Mouse (Mus musculus) stomach, embryonic 15.5 days (tissue): Measurements from ENCODE around the gene Plekhm2. TPM values are rescaled to one million over a fixed set of nuclear protein-coding genes. Genes with fewer than 3 reads are reported as not detected.

ENCODE experiments used
- ATAC-seq: fragments of 200-750 bp; cut with Nextera tagmentation; 2 replicates; pipeline ENCODE4 v1.8.0; 2017; ENCODE audit warnings: low read depth, moderate number of reproducible peaks, moderate TSS enrichment; ENCODE audit not compliant: insufficient read depth, low FRiP score
- H3K27ac ChIP-seq: fragments of 300-500 bp; sonication (generic); 2 replicates; pipeline ENCODE4 v1.5.1; 2015; ENCODE audit warnings: mild to moderate bottlenecking, inconsistent platforms
- H3K27me3 ChIP-seq: fragments of 300-500 bp; sonication (generic); replicated peaks from 2 replicates; pipeline ENCODE4 v1.6.1; 2015; ENCODE audit warnings: inconsistent platforms
- H3K36me3 ChIP-seq: fragments of 300-500 bp; sonication (generic); 2 replicates; pipeline ENCODE4 v1.6.1; 2015; ENCODE audit warnings: inconsistent platforms
- H3K4me1 ChIP-seq: fragments of 300-500 bp; sonication (generic); 2 replicates; pipeline ENCODE4 v1.6.1; 2015; ENCODE audit warnings: inconsistent platforms
- H3K4me2 ChIP-seq: fragments of 300-500 bp; sonication (generic); 2 replicates; pipeline ENCODE4 v1.6.1; 2015; ENCODE audit warnings: mild to moderate bottlenecking, inconsistent platforms
- H3K4me3 ChIP-seq: fragments of 300-500 bp; sonication (generic); replicated peaks from 2 replicates; pipeline ENCODE4 v1.5.1; 2015; ENCODE audit warnings: inconsistent platforms
- H3K9ac ChIP-seq: fragments of 300-500 bp; sonication (generic); 2 replicates; pipeline ENCODE4 v1.6.1; 2015; ENCODE audit warnings: inconsistent platforms
- H3K9me3 ChIP-seq: fragments of 300-500 bp; sonication (generic); 2 replicates; pipeline ENCODE4 v1.6.1; 2016; ENCODE audit warnings: inconsistent platforms
- WGBS: fragments of 180-500 bp; shearing (Covaris S2); methylation state at CpG from one replicate; pipeline ENCODE4 v1.1.7; 2015; 5-methylcytosine and 5-hydroxymethylcytosine counted together
- polyA plus RNA-seq: library from polyadenylated mRNA; unstranded; fragments of >200 nt; fragmentation: Nextera tagmentation; extraction: Ambion mirVana; gene quantifications from 2 replicates; pipeline ENCODE4 v1.2.1, GENCODE M21; 2015

Plekhm2 gene
- polyA plus RNA-seq, 1 experiment from 2014 or later: 6.9 TPM

GRCm38 (mm10) chr4:141659739-141660138 lies 5.0 kb downstream of the Plekhm2 start:
- H3K9ac ChIP-seq: no peak overlapping the region
- no peak for ATAC-seq
- H3K4me1 ChIP-seq: peaks cover 11% of the 10 kb centered on the region; the same call in 1 of the 2 replicates
- no peak overlapping the region for H3K27ac ChIP-seq
- WGBS: 67% methylated on average over 4 of the region's 4 CpGs
- H3K36me3 ChIP-seq: peaks cover 3% of the 10 kb centered on the region; the same call in 1 of the 2 replicates
- H3K27me3 ChIP-seq: no peaks in the 10 kb centered on the region
- no peak overlapping the region for H3K4me2 ChIP-seq
- no peak overlapping the region for H3K4me3 ChIP-seq
- H3K9me3 ChIP-seq: no peaks in the 10 kb centered on the region

GRCm38 (mm10) chr4:141658846-141659484 lies 5.7 kb downstream of the Plekhm2 start:
- H3K9me3 ChIP-seq: no peaks in the 10 kb centered on the region
- H3K9ac ChIP-seq: no peak overlapping the region
- H3K4me2 ChIP-seq: no peak overlapping the region
- no peak for ATAC-seq
- H3K4me3 ChIP-seq: no peak overlapping the region
- WGBS: 93% methylated on average over 6 of the region's 6 CpGs
- H3K27me3 ChIP-seq: no peaks in the 10 kb centered on the region
- peaks cover 7% of the 10 kb centered on the region; the same call in 1 of the 2 replicates for H3K4me1 ChIP-seq
- peaks cover 3% of the 10 kb centered on the region; the same call in 1 of the 2 replicates for H3K36me3 ChIP-seq
- no peak overlapping the region for H3K27ac ChIP-seq

- Histone ChIP-seq H3K36me3 (peaks cover 3% of the 10 kb centered on the region; the same call in 1 of the 2 replicates), H3K9me3 (no peaks in the 10 kb centered on the region), H3K4me2 (no peak overlapping the region), H3K4me3 (no peak overlapping the region), H3K4me1 (no peaks in the 10 kb centered on the region), H3K27ac (no peak overlapping the region), H3K9ac (no peak overlapping the region), H3K27me3 (no peaks in the 10 kb centered on the region)
- WGBS: 87% methylated on average over 8 of the region's 8 CpGs
- ATAC-seq: no peak
These were observed 7.8 kb downstream of the Plekhm2 start for GRCm38 (mm10) chr4:141656932-141657331.

GRCm38 (mm10) chr4:141655908-141656608 lies 8.6 kb downstream of the Plekhm2 start:
- H3K27ac ChIP-seq: no peak overlapping the region
- ATAC-seq: no peak
- H3K9ac ChIP-seq: no peak overlapping the region
- H3K4me3 ChIP-seq: no peak overlapping the region
- no peaks in the 10 kb centered on the region for H3K4me1 ChIP-seq
- H3K27me3 ChIP-seq: no peaks in the 10 kb centered on the region
- H3K4me2 ChIP-seq: no peak overlapping the region
- peaks cover 3% of the 10 kb centered on the region; the same call in 1 of the 2 replicates for H3K36me3 ChIP-seq
- 81% methylated on average over 12 of the region's 12 CpGs for WGBS
- no peaks in the 10 kb centered on the region for H3K9me3 ChIP-seq

- no peak for ATAC-seq
- Histone ChIP-seq H3K36me3 (peaks cover 3% of the 10 kb centered on the region; the same call in 1 of the 2 replicates), H3K9me3 (no peaks in the 10 kb centered on the region), H3K9ac (no peak overlapping the region), H3K4me3 (no peak overlapping the region), H3K4me2 (no peak overlapping the region), H3K27ac (no peak overlapping the region), H3K4me1 (no peaks in the 10 kb centered on the region), H3K27me3 (no peaks in the 10 kb centered on the region)
- WGBS: 92% methylated on average over 6 of the region's 6 CpGs
These were observed 10.2 kb downstream of the Plekhm2 start for GRCm38 (mm10) chr4:141654509-141654908.

- no peaks in the 10 kb centered on the region for H3K4me1 ChIP-seq
- 87% methylated on average over 13 of the region's 13 CpGs for WGBS
- no peaks in the 10 kb centered on the region for H3K27me3 ChIP-seq
- no peak overlapping the region for H3K9ac ChIP-seq
- peaks cover 3% of the 10 kb centered on the region; the same call in 1 of the 2 replicates for H3K36me3 ChIP-seq
- no peak for ATAC-seq
- H3K4me2 ChIP-seq: no peak overlapping the region
- H3K27ac ChIP-seq: no peak overlapping the region
- H3K9me3 ChIP-seq: no peaks in the 10 kb centered on the region
- H3K4me3 ChIP-seq: no peak overlapping the region
These were observed 10.9 kb downstream of the Plekhm2 start for GRCm38 (mm10) chr4:141653813-141654212.

GRCm38 (mm10) chr4:141653044-141653443 lies 11.7 kb downstream of the Plekhm2 start:
- Histone ChIP-seq H3K9ac (no peak overlapping the region), H3K4me3 (no peak overlapping the region), H3K4me2 (no peak overlapping the region), H3K27ac (no peak overlapping the region), H3K27me3 (no peaks in the 10 kb centered on the region), H3K36me3 (peaks cover 3% of the 10 kb centered on the region; the same call in 1 of the 2 replicates), H3K4me1 (no peaks in the 10 kb centered on the region), H3K9me3 (no peaks in the 10 kb centered on the region)
- ATAC-seq: no peak
- 87% methylated on average over 8 of the region's 8 CpGs for WGBS

- no peak overlapping the region for H3K4me3 ChIP-seq
- H3K4me2 ChIP-seq: no peak overlapping the region
- 91% methylated on average over 10 of the region's 10 CpGs for WGBS
- no peaks in the 10 kb centered on the region for H3K27me3 ChIP-seq
- no peak overlapping the region for H3K27ac ChIP-seq
- H3K9ac ChIP-seq: no peak overlapping the region
- no peaks in the 10 kb centered on the region; the same call in 1 of the 2 replicates for H3K36me3 ChIP-seq
- H3K9me3 ChIP-seq: no peaks in the 10 kb centered on the region
- no peak for ATAC-seq
- H3K4me1 ChIP-seq: no peaks in the 10 kb centered on the region
These were observed 12.8 kb downstream of the Plekhm2 start for GRCm38 (mm10) chr4:141651944-141652343.

GRCm38 (mm10) chr4:141651286-141651685 lies 13.4 kb downstream of the Plekhm2 start:
- Histone ChIP-seq H3K4me2 (no peak overlapping the region), H3K36me3 (no peaks in the 10 kb centered on the region; the same call in 1 of the 2 replicates), H3K27ac (no peak overlapping the region), H3K9ac (no peak overlapping the region), H3K4me3 (no peak overlapping the region), H3K9me3 (no peaks in the 10 kb centered on the region), H3K4me1 (no peaks in the 10 kb centered on the region), H3K27me3 (no peaks in the 10 kb centered on the region)
- 88% methylated on average over 6 of the region's 6 CpGs for WGBS
- ATAC-seq: no peak

- H3K9ac ChIP-seq: no peak overlapping the region
- 73% methylated on average over 6 of the region's 6 CpGs for WGBS
- no peak overlapping the region for H3K4me2 ChIP-seq
These were observed 15.5 kb downstream of the Plekhm2 start for GRCm38 (mm10) chr4:141649244-141649643.

GRCm38 (mm10) chr4:141648262-141648661 lies 16.4 kb downstream of the Plekhm2 start:
- peaks cover 11% of the 10 kb centered on the region for H3K4me1 ChIP-seq

More at GRCm38 (mm10) chr4:141649244-141649643, 15.5 kb downstream of the Plekhm2 start:
- H3K36me3 ChIP-seq: no peaks in the 10 kb centered on the region; the same call in 1 of the 2 replicates
- no peaks in the 10 kb centered on the region for H3K9me3 ChIP-seq
- H3K27me3 ChIP-seq: no peaks in the 10 kb centered on the region
- ATAC-seq: no peak
- H3K27ac ChIP-seq: no peak overlapping the region
- H3K4me1 ChIP-seq: peaks cover under 1% of the 10 kb centered on the region; the same call in 1 of the 2 replicates
- H3K4me3 ChIP-seq: no peak overlapping the region

GRCm38 (mm10) chr4:141647187-141647586 lies 17.5 kb downstream of the Plekhm2 start:
- Histone ChIP-seq H3K4me1 (peaks cover 19% of the 10 kb centered on the region), H3K36me3 (no peaks in the 10 kb centered on the region; the same call in 1 of the 2 replicates), H3K9ac (no peak overlapping the region), H3K4me2 (no peak overlapping the region), H3K27ac (no peak overlapping the region), H3K4me3 (no peak overlapping the region), H3K27me3 (no peaks in the 10 kb centered on the region), H3K9me3 (no peaks in the 10 kb centered on the region)
- ATAC-seq: no peak
- 93% methylated on average over 3 of the region's 3 CpGs for WGBS

More at GRCm38 (mm10) chr4:141648262-141648661, 16.4 kb downstream of the Plekhm2 start:
- H3K36me3 ChIP-seq: no peaks in the 10 kb centered on the region; the same call in 1 of the 2 replicates
- no peaks in the 10 kb centered on the region for H3K9me3 ChIP-seq
- 91% methylated on average over 5 of the region's 5 CpGs for WGBS
- H3K4me3 ChIP-seq: no peak overlapping the region
- H3K9ac ChIP-seq: no peak overlapping the region
- H3K27me3 ChIP-seq: no peaks in the 10 kb centered on the region
- H3K4me2 ChIP-seq: no peak overlapping the region
- no peak for ATAC-seq
- no peak overlapping the region for H3K27ac ChIP-seq
